Mouse (Mus musculus): Measurements from ENCODE around the gene Mlxipl. TPM values are rescaled to one million over a fixed set of nuclear protein-coding genes. Genes with fewer than 3 reads are reported as not detected.
"Not testable (repeated sequence)": the region's sequence is repeated elsewhere in the genome, so short reads cannot be mapped to it uniquely, and the experiment has no call there.

Mlxipl gene
- 3.2 and 3.3 TPM in 2 replicates for polyA plus RNA-seq (2014; fragmentation: Nextera tagmentation; extraction: Ambion mirVana)

- peak within 1 kb of the TSS; percentile 36 for H3K9ac ChIP-seq (ENCODE audit: low read length)
- 3% methylated on average over 39 of the region's 39 CpGs for WGBS
- no peaks in the 10 kb centered on the region for H3K9me3 ChIP-seq (ENCODE audit: control insufficient read depth, low read length)
- H3K4me2 ChIP-seq (ENCODE audit: low read depth, severe bottlenecking): peak within 1 kb of the TSS; percentile 40
- ATAC-seq (ENCODE audit: insufficient number of reproducible peaks, low FRiP score, low TSS enrichment, low read depth): no peak
- peak within 1 kb of the TSS; percentile 12; the same call in 1 of the 2 replicates for H3K4me3 ChIP-seq (ENCODE audit: low read depth, low read length)
- H3K36me3 ChIP-seq (ENCODE audit: control insufficient read depth, insufficient read depth, low read length): no peaks in the 10 kb centered on the region
- H3K27me3 ChIP-seq (ENCODE audit: control insufficient read depth, insufficient read depth, low read length): peaks cover 19% of the 10 kb centered on the region
- DNase-seq (ENCODE audit: low spot score): peak; percentile 35
- no peak within 1 kb of the TSS for H3K27ac ChIP-seq (replicated peaks; ENCODE audit: low read depth, low read length)
- H3K4me1 ChIP-seq (ENCODE audit: control insufficient read depth, insufficient read depth, low read length): no peaks in the 10 kb centered on the region
Observed at GRCm38 (mm10) chr5:135089653-135090052, at the start of gene Mlxipl. Gene Mlxipl (plus strand): TSS chr5:135089890.

GRCm38 (mm10) chr5:135040059-135040458 lies 49.6 kb upstream of the Mlxipl start:
- Histone ChIP-seq H3K4me1 (ENCODE audit: control insufficient read depth, insufficient read depth, low read length) (no peaks in the 10 kb centered on the region), H3K4me2 (ENCODE audit: low read depth, severe bottlenecking) (no peak overlapping the region), H3K27ac (replicated peaks; ENCODE audit: low read depth, low read length) (no peak overlapping the region), H3K27me3 (ENCODE audit: control insufficient read depth, insufficient read depth, low read length) (no peaks in the 10 kb centered on the region), H3K36me3 (ENCODE audit: control insufficient read depth, insufficient read depth, low read length) (no peaks in the 10 kb centered on the region), H3K9ac (ENCODE audit: low read length) (no peak overlapping the region), H3K9me3 (ENCODE audit: control insufficient read depth, low read length) (no peaks in the 10 kb centered on the region), H3K4me3 (ENCODE audit: low read depth, low read length) (no peak overlapping the region)
- WGBS: 65% methylated on average over 6 of the region's 6 CpGs
- DNase-seq (ENCODE audit: low spot score): no peak
- ATAC-seq (ENCODE audit: insufficient number of reproducible peaks, low FRiP score, low TSS enrichment, low read depth): no peak

- H3K27ac ChIP-seq (replicated peaks; ENCODE audit: low read depth, low read length): no peak overlapping the region
- WGBS: 68% methylated on average over 11 of the region's 11 CpGs
- H3K4me3 ChIP-seq (ENCODE audit: low read depth, low read length): no peak overlapping the region
Observed at GRCm38 (mm10) chr5:135040777-135041176, 48.9 kb upstream of the Mlxipl start.

GRCm38 (mm10) chr5:135042105-135042788 lies 47.4 kb upstream of the Mlxipl start:
- Histone ChIP-seq H3K9me3 (ENCODE audit: control insufficient read depth, low read length) (no peaks in the 10 kb centered on the region), H3K4me3 (ENCODE audit: low read depth, low read length) (no peak overlapping the region), H3K4me1 (ENCODE audit: control insufficient read depth, insufficient read depth, low read length) (no peaks in the 10 kb centered on the region), H3K4me2 (ENCODE audit: low read depth, severe bottlenecking) (no peak overlapping the region), H3K27ac (replicated peaks; ENCODE audit: low read depth, low read length) (no peak overlapping the region), H3K36me3 (ENCODE audit: control insufficient read depth, insufficient read depth, low read length) (no peaks in the 10 kb centered on the region), H3K9ac (ENCODE audit: low read length) (no peak overlapping the region), H3K27me3 (ENCODE audit: control insufficient read depth, insufficient read depth, low read length) (no peaks in the 10 kb centered on the region)
- 24% methylated on average over 21 of the region's 21 CpGs for WGBS
- ATAC-seq (ENCODE audit: insufficient number of reproducible peaks, low FRiP score, low TSS enrichment, low read depth) (peak; percentile 29; the same call in 1 of the 2 replicates), DNase-seq (ENCODE audit: low spot score) (no peak)

More at GRCm38 (mm10) chr5:135040777-135041176, 48.9 kb upstream of the Mlxipl start:
- Histone ChIP-seq H3K27me3 (ENCODE audit: control insufficient read depth, insufficient read depth, low read length) (no peaks in the 10 kb centered on the region), H3K4me2 (ENCODE audit: low read depth, severe bottlenecking) (no peak overlapping the region), H3K9me3 (ENCODE audit: control insufficient read depth, low read length) (no peaks in the 10 kb centered on the region), H3K9ac (ENCODE audit: low read length) (no peak overlapping the region), H3K4me1 (ENCODE audit: control insufficient read depth, insufficient read depth, low read length) (no peaks in the 10 kb centered on the region), H3K36me3 (ENCODE audit: control insufficient read depth, insufficient read depth, low read length) (no peaks in the 10 kb centered on the region)
- no peak for ATAC-seq (ENCODE audit: insufficient number of reproducible peaks, low FRiP score, low TSS enrichment, low read depth)
- no peak for DNase-seq (ENCODE audit: low spot score)

GRCm38 (mm10) chr5:135044575-135044974 lies 45.1 kb upstream of the Mlxipl start:
- Histone ChIP-seq H3K27me3 (ENCODE audit: control insufficient read depth, insufficient read depth, low read length) (no peaks in the 10 kb centered on the region), H3K4me1 (ENCODE audit: control insufficient read depth, insufficient read depth, low read length) (no peaks in the 10 kb centered on the region), H3K4me3 (ENCODE audit: low read depth, low read length) (no peak overlapping the region), H3K36me3 (ENCODE audit: control insufficient read depth, insufficient read depth, low read length) (peaks cover 4% of the 10 kb centered on the region; the same call in 1 of the 2 replicates), H3K4me2 (ENCODE audit: low read depth, severe bottlenecking) (no peak overlapping the region), H3K9ac (ENCODE audit: low read length) (no peak overlapping the region), H3K9me3 (ENCODE audit: control insufficient read depth, low read length) (no peaks in the 10 kb centered on the region), H3K27ac (replicated peaks; ENCODE audit: low read depth, low read length) (no peak overlapping the region)
- DNase-seq (ENCODE audit: low spot score): no peak
- ATAC-seq (ENCODE audit: insufficient number of reproducible peaks, low FRiP score, low TSS enrichment, low read depth): no peak
- WGBS: 91% methylated on average over 3 of the region's 3 CpGs

- Histone ChIP-seq H3K4me2 (ENCODE audit: low read depth, severe bottlenecking) (no peak overlapping the region), H3K27ac (replicated peaks; ENCODE audit: low read depth, low read length) (no peak overlapping the region), H3K4me1 (ENCODE audit: control insufficient read depth, insufficient read depth, low read length) (no peaks in the 10 kb centered on the region), H3K9me3 (ENCODE audit: control insufficient read depth, low read length) (no peaks in the 10 kb centered on the region), H3K9ac (ENCODE audit: low read length) (no peak overlapping the region), H3K27me3 (ENCODE audit: control insufficient read depth, insufficient read depth, low read length) (no peaks in the 10 kb centered on the region), H3K36me3 (ENCODE audit: control insufficient read depth, insufficient read depth, low read length) (peaks cover 4% of the 10 kb centered on the region; the same call in 1 of the 2 replicates), H3K4me3 (ENCODE audit: low read depth, low read length) (no peak overlapping the region)
- 90% methylated on average over 5 of the region's 5 CpGs for WGBS
- DNase-seq (ENCODE audit: low spot score) (no peak), ATAC-seq (ENCODE audit: insufficient number of reproducible peaks, low FRiP score, low TSS enrichment, low read depth) (no peak)
Observed at GRCm38 (mm10) chr5:135048539-135048938, 41.2 kb upstream of the Mlxipl start.

GRCm38 (mm10) chr5:135049268-135049667 lies 40.4 kb upstream of the Mlxipl start:
- WGBS: 91% methylated on average over 6 of the region's 6 CpGs
- not testable (repeated sequence) for H3K9me3 ChIP-seq (ENCODE audit: control insufficient read depth, low read length); DNase-seq (ENCODE audit: low spot score); H3K4me1 ChIP-seq (ENCODE audit: control insufficient read depth, insufficient read depth, low read length); H3K9ac ChIP-seq (ENCODE audit: low read length); ATAC-seq (ENCODE audit: insufficient number of reproducible peaks, low FRiP score, low TSS enrichment, low read depth); H3K27me3 ChIP-seq (ENCODE audit: control insufficient read depth, insufficient read depth, low read length); H3K4me2 ChIP-seq (ENCODE audit: low read depth, severe bottlenecking); H3K4me3 ChIP-seq (ENCODE audit: low read depth, low read length); H3K36me3 ChIP-seq (ENCODE audit: control insufficient read depth, insufficient read depth, low read length); H3K27ac ChIP-seq (replicated peaks; ENCODE audit: low read depth, low read length)

GRCm38 (mm10) chr5:135053356-135053755 lies 36.3 kb upstream of the Mlxipl start:
- Histone ChIP-seq H3K9ac (ENCODE audit: low read length) (no peak overlapping the region), H3K27me3 (ENCODE audit: control insufficient read depth, insufficient read depth, low read length) (no peaks in the 10 kb centered on the region), H3K27ac (replicated peaks; ENCODE audit: low read depth, low read length) (no peak overlapping the region), H3K4me3 (ENCODE audit: low read depth, low read length) (no peak overlapping the region), H3K9me3 (ENCODE audit: control insufficient read depth, low read length) (no peaks in the 10 kb centered on the region), H3K36me3 (ENCODE audit: control insufficient read depth, insufficient read depth, low read length) (peaks cover 6% of the 10 kb centered on the region; the same call in 1 of the 2 replicates), H3K4me1 (ENCODE audit: control insufficient read depth, insufficient read depth, low read length) (no peaks in the 10 kb centered on the region), H3K4me2 (ENCODE audit: low read depth, severe bottlenecking) (no peak overlapping the region)
- DNase-seq (ENCODE audit: low spot score) (no peak), ATAC-seq (ENCODE audit: insufficient number of reproducible peaks, low FRiP score, low TSS enrichment, low read depth) (no peak)
- 92% methylated on average over 12 of the region's 12 CpGs for WGBS
